Mouse (Mus musculus) T-helper 2 cell (primary cell): ENCODE measurements at regions not wholly inside any gene's neighbourhood (a gene's known extent, or its start where the extent isn't known, plus 50 kb on each side); places are given as distances from the start of the nearest gene placed in this dataset.

Experiments
- in situ Hi-C: fragments of 300-600 bp; cut with MboI, MseI; formaldehyde crosslinking; loops from one replicate; pipeline ENCODE4 v1.15.1; 2025; ENCODE audit warnings: high pct_unique_total_duplicates

- in situ Hi-C loops: no loop called here
Observed at GRCm38 (mm10) chr10:67610689-67611088, 61.9 kb upstream of the Ado start.

- in situ Hi-C loops: no loop called here
Observed at GRCm38 (mm10) chr10:67608033-67608432, 59.3 kb upstream of the Ado start.

- in situ Hi-C loops: no loop called here
Observed at GRCm38 (mm10) chr10:67607297-67608032, 58.7 kb upstream of the Ado start.

GRCm38 (mm10) chr10:67606739-67607138, 58.0 kb upstream of the Ado start:
- in situ Hi-C loops: no loop called here

- in situ Hi-C loops: loop anchor here (25.0 kb wide), 1 partner anchor 1987 kb away; no protein-coding TSS in a partner anchor
Observed at GRCm38 (mm10) chr10:67599390-67599789, 50.6 kb upstream of the Ado start.

GRCm38 (mm10) chr10:67598590-67599047, 49.9 kb upstream of the Ado start:
- in situ Hi-C loops: loop anchor here (25.0 kb wide), 1 partner anchor 1986 kb away; no protein-coding TSS in a partner anchor
